Mouse (Mus musculus) A20 (cell line): ENCODE data around the gene Adh4.
"Not testable (repeated sequence)": the region's sequence is repeated elsewhere in the genome, so short reads cannot be mapped to it uniquely, and the experiment has no call there.

Source experiments
- DNase-seq: peaks from one replicate; pipeline ENCODE4 v3.0.0-alpha.2; 2011; ENCODE audit warnings: low read depth, low spot score

The Adh4 gene

DNA sequence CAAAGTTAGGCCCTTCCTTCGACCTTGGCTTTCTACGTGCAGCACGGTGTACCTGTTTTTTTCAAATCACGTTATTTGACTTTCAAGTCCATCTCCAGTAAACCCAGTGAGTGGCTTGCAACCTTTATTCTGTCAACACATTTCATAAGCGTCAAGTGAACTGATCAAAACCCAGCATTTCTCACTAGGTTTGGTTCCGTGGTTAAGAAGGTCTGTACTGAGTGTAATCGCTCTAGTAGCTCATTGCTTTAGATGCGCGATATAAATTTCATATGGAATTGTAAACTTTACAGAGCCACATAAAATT, 28.2 kb downstream of the Adh4 start:
- DNase-seq: no peak

DNA sequence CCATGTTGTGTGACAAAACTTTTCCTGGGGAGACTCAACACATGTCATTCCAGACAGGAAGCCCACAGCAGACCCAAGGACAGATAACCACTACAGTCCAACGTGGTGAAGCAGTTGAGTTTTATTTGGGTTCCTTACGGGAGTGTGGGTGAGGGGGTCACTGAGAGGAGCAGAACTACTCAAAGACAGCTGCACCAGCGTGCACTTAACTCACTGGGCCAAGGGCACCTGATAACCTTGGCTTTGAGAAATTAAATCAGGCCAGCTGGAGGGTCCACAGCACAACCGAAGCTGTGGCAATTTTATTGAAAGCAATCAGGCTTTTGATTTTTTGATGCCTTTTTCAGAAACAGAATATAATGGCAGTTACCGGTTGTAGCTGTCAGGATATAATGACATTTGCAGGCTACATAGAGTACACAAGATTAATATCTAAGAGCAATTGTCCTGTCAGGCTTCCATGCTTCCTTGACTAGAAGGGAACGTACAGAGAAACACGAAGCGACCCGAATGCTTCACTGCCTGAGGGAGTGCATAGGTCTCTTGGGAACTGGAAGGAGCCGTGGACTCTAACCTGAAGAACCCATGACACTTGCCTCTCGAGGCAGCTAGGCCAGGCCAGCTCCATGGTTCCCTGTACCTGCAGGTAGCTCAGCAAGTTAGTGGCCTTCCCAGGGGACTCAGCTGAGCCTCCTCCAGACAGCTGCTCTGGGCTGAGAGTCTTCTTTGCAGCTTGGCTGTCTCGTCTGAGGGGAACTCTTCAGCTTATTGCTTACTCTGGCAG, 33.0 kb downstream of the Adh4 start:
- DNase-seq: no peak

DNA sequence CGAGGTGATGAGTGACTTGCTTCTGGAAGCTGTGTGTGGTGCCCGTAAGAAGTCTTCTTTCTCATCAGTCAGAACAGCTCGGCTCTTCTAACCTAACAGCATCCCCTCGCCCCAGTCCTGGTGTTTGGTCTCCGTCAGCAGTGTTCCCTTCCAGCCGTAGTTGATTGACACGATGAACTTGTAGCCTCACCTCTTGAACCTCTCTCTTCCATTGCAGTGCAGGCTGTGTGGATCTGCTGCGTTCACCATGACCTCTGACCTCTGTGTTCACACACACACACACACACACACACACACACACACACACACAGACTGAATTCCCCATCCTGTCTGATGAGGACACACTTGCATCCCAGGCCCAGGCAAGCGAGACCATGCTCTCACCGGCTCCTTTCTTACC, 36.9 kb downstream of the Adh4 start:
- DNase-seq: no peak

DNA sequence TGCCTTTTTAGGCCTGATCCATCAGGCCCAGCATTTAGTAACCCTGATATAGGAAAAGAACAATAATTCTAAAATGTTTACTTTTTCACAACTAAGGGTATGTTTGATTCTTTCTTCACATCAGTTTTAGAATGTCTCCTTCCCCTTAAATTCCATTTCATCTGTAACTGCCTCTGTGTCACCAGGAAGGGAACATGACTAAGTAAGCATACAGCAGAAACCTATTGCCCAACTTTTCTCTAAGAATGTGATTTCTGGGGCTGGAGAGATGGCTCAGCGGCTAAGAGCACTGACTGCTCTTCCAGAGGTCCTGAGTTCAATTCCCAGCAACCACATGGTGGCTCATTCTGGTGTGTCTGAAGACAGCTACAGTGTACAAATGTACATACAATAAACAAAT, 39.0 kb downstream of the Adh4 start:
- DNase-seq: no peak

DNA sequence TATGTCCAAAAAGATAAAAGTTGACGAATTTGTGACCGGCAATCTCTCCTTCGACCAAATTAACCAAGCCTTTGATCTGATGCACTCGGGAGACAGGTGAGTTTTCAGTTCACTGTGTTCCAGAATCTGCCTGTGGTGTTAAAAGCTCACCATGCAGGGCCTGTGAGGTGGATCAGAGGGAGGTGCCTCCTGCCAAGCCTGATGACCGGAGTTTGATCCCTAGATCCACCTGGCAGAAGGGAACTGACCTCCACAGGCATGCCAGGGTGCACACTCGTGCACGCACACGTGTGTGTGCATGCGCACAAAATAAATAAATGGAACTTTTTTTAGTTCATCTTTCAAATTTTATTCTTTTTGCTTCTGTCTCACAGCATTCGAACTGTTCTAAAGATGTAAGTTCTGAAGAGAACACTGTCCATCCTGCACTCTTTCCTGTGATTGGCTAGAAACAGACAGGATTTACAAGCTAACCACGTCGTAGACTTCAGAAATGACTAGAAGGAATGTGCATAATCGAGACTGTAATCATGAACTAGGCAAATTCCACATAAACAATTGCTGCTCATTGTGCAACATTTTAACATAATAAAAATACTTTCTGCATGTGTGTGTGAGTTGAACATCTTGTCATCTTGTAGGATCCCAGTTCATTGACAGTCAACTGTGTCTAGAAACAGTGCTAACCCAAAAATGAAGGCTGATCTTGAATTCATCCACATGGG, 39.6 kb downstream of the Adh4 start:
- no peak for DNase-seq

DNA sequence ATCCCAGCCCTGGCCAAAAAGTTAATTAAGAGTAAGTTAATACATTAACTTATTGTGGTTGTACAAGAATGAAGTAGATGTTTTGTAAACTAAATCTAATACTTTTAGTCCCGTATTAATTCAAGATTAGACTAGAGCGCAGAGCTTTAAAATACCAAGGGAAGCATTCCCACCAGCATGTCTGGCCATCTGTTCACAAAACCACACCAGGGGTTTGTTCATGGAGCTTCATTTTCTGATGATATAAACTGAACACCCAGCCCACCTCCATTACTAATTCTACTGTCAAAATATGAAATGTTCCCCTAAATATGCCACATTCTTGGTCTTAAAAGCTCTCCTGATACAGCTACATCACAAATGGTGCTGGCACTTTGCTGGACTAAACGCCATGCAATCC, 43.2 kb downstream of the Adh4 start:
- DNase-seq: no peak

DNA sequence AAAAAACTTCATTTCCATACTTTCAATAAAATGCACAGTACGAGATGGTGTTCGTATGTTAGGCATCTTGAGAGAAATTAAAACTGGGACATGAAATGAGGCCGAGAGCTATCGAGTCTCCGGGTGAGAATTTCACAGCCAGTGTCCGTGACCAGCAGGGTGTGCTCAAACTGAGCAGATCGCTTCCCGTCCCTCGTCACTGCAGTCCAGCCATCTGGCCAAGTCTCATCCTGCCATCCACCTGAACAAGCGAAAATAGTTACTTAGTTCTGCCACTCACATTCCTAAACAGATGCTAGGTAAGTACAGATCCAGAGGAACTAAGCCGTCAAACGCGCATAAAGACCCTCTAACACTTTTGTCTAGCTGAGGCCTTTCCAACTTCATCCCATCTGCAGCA, 45.0 kb downstream of the Adh4 start:
- DNase-seq: no peak

DNA sequence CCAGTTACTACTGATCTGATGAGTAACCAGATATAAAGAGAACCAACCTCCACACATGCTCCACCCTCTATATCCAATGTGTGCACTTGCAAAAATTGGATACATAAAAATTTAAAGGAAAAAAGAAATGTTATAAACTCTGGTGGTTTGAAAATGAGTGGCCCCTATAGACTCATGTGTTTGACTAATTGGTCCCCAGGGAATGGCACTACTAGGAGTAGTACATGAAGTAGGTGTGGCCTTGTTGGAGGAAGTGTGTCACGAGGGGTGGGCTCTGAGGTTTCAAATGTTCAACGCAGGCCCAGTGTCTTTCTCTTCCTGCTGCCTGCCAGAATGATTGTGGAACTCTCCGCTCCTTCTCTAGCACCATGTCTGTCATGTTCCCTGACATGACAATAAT, 46.6 kb downstream of the Adh4 start:
- no peak for DNase-seq

DNA sequence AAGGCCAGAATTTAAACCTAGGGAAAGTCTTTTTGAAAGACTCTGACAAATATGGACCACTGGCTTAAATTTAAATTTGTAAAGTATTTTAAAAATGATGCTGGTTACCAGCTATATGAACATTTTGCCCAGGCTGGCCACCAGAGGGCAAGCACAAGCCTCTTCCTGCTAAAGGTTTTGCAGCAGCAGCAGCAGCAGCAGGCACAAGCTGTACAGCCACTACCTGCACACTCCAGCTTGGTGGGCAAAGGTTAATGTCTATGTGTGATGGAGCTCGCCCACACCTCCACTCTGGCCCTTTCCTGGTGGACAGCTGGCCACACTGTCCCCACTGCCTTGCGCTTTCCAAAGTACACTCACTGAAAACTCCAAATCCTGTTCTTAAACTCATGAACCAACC, 47.9 kb downstream of the Adh4 start:
- peak; percentile 56 for DNase-seq

DNA sequence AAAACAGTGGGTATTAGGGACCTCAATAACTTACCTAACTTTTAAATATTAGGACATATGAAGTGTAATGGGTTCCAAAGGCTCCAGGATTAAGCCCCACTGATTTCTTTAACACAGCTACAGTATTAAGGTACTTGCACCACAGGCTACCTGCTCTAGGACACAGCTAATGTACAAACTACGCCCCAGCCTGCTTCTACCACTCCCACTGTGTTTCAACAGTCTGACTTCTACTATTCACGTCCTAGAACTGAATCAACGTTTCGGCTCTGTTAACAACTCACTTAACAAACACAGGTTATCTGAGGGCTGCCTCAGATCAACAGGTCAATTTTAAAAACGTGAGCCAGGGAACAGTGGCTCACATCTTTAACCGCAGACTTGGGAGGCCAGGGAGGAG, 48.5 kb downstream of the Adh4 start:
- DNase-seq: no peak

DNA sequence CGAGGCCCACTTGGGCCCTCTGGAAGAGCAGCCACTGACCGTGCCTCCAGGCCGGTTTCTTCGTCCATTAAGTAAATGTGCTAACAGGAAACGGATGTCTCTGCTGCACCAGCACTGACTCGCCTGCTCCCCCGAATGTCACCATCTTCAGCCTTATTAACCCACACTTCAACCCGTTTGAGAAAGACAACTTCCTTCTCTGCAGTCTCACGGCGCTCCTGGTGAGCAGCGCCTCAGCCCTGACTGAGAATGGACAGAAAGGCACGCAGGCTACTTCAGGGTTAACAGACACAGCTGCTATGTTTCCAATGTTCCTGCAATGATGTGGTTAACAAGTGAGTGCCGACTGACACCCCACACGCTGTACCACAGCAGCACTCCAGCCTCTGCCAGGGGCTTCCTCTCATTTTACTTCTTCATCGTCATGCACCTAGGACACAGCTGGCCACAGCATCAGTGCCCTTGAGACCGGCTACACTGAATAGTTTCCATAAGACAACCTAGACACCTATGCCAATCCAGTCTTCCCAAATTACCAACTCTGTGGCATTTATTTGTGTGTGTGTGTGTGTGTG, 49.4 kb downstream of the Adh4 start:
- DNase-seq: no peak

DNA sequence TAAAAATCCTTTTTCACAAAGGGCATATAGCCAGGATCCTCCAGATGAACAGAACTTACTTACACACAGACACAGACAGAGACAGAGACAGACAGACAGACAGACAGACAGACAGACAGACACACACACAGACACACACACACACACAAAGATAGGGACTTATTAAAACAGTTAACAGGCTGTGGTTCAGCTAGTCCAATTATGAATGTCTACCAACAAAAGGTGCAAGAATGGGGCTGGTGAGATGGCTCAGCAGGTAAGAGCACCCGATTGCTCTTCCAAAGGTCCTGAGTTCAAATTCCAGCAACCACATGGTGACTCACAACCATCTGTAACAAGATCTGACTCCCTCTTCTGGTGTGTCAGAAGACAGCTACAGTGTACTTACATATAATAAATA, 51.4 kb downstream of the Adh4 start:
- DNase-seq: not testable (repeated sequence)

DNA sequence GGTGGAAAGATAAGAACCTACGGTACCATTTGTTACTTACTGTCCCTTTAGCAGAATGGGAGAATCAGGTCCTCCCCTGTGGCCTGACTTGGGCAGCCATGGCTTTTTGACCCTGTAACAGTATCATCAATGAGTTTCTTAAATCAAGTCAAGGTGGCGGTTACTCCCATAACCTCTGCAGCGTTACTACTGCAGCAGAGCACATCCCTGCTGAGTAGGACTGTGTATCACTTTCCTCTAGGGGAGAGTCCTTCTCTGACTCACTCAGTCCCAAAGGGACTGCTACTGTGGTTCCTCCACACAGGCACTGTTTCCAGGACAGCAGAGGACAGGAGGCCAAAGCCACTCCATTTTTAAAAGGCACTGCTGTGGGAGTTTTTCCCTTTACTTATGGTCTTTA, 55.8 kb downstream of the Adh4 start:
- no peak for DNase-seq

DNA sequence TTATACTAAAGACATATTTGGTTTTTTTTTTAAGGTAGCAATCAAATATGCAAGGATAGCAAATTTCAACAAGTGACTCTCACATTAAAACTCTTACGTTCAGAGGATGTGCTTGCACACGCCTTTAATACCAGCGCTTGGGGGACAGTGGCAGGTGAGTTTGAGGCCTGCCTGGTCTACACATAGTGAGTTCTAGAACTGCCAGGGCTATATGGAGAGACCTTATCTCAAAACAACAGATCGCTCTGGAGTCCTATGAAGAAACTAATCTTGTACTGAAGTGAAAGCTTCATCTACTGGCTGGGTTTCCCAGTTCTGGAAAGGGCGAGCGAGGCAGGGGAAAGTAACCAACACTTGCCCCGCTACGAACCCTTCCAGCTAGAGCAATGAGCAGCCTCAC, 64.2 kb downstream of the Adh4 start:
- DNase-seq: no peak
